Mouse (Mus musculus) thymus, adult 18-20 months (tissue): ENCODE data around the gene Hist1h4k.
"Not testable (repeated sequence)": the region's sequence is repeated elsewhere in the genome, so short reads cannot be mapped to it uniquely, and the experiment has no call there.

Source experiments
- DNase-seq, 2 experiments: peaks; one replicate each; pipeline ENCODE4 v3.0.0; 2022; ENCODE audit warnings: mixed read lengths in 2 of 2

Hist1h4k gene

DNA sequence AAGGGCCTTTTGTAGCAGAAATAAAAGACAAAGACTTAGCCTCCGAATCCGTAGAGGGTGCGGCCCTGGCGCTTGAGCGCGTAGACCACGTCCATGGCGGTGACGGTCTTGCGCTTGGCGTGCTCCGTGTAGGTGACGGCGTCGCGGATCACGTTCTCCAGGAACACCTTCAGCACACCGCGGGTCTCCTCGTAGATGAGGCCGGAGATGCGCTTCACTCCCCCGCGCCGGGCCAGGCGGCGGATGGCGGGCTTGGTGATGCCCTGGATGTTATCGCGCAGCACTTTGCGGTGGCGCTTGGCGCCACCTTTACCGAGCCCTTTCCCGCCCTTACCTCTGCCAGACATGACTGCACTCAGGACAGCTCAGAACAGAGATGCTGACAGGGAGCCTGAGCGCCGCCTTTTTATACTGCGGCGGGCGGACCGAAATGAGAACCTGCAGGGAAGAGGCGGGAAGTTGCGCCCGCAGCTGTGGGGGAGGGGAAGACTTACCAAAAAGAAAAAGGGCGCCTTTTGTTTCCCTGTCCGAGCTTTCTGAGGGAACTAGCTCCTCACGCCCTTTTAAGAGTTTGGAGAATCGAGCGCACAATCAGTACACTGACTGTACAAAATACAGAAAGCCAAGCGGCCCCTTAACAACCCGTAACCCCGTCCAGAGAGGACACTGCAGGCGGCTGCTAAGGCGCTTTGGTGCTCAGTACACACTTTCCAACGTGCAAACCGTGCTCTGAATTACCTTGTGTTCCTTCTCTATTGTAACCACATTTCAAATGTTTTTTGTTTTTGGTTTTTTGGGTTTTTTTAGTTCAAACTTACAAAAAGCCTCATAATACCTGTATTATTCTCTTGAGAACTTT lies at the start of gene Hist1h4k:
Gene Hist1h4k (minus strand): TSS at position 347 of the 859 bp plus-strand sequence.
- DNase-seq: peak; percentile 88 to 94

DNA sequence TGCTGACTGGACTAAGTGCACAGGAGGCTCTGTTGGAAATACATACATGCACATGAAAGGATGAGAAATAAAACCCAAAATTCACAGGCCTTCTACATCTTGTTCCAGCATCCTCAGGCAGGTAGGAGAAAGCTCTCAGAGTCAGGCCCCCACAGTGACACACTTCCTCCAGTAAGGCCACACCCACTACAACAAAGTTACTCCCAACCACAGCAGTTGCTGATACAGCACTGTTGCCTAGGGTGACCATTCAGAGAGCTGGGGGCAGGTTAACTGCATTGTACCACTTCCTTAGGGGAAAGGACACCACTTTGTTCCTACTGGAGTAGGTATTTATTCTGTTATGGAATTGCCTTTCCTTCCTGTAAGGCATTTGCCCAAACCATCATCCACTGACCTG lies 46.9 kb upstream of the Hist1h4k start:
- not testable (repeated sequence) for DNase-seq

- no peak for DNase-seq
Observed at GRCm38 (mm10) chr13:21795584-21795983, 45.3 kb upstream of the Hist1h4k start.

GRCm38 (mm10) chr13:21790601-21791283 lies 40.4 kb upstream of the Hist1h4k start:
- no peak for DNase-seq

GRCm38 (mm10) chr13:21789925-21790324 lies 39.6 kb upstream of the Hist1h4k start:
- DNase-seq: no peak

DNA sequence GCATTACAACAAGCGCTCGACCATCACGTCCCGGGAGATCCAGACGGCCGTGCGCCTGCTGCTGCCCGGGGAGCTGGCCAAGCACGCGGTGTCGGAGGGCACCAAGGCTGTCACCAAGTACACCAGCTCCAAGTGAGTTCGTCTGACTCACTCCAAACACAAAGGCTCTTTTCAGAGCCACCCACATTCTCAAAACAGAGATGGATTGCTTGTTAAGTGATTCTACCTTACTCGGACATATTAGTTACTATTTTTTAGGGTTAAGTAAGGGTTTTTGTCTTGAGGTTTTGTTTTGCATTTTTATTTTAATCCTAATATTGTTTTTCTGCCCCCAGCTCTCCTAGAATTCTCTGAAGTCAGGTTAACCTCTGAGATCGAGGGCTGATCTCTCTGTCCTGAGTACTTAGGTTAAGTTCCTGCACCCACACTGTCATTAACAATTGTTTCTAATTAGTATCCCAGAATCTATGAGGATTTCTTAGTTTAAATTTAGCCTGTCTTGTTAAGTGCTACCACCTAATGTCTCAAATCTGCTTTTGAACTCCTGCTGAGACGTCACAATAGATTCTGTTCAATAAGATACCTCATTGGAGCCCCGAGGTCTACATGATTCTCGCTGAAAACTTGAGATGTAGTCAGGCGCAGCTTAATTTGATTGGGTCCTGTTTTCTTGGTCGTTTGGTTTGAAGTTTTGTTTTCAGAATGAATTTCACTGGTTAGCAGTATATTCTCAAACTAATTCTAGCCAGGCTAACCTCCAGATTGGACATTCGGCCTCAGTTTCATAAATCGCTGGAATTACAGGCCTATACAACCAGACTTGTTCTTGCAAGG lies 37.7 kb upstream of the Hist1h4k start:
- no peak for DNase-seq

DNA sequence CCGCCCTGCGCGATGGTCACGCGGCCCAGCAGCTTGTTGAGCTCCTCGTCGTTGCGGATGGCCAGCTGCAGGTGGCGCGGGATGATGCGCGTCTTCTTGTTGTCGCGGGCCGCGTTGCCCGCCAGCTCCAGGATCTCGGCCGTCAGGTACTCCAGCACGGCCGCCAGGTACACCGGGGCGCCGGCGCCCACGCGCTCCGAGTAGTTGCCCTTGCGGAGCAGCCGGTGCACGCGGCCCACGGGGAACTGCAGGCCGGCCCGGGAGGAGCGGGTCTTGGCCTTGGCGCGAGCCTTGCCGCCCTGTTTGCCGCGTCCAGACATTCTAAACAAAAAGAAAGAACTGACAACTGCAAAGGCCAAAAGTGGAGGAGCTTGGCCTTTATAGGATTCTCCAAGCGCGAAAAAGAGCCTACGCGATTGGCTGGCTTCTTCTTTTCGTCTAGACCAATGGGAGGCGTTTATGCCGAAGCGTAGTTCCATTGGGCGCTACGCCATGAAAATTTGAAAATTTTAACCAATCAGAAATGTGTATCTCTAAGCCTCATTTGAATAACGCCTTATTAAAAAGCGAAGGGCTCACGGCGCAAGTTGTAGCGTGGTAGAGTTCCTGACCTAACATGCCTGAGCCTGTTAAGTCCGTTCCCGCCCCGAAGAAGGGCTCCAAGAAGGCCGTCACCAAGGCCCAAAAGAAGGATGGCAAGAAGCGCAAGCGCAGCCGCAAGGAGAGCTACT lies 36.8 kb upstream of the Hist1h4k start, which contains the start of the genes Hist1h2an and Hist1h2bp:
Gene Hist1h2an (minus strand): TSS at position 320 of the 731 bp plus-strand sequence.
Gene Hist1h2bp (plus strand): TSS at position 563 of the 731 bp plus-strand sequence.
- peak; percentile 71 to 91 for DNase-seq

GRCm38 (mm10) chr13:21786189-21786898 lies 36.0 kb upstream of the Hist1h4k start:
- no peak for DNase-seq

DNA sequence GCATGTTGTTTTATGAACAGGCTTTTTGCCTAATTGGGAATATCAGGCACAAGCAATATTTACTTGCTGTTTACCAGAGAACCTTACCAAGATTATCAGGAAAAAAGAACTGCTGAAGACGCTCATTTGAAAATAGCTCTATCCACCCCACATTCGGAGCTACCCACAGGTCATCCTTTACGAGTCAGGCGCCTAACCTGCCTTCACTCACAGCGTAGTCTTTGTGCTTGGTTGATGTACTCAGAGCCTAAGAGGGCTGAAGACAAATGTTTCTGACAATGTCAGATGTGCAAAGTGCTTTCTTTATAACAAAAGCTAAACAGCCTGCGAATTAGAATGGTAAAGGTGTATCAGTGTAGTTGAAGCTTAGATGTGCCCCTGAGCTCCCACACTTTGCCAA lies 34.0 kb upstream of the Hist1h4k start:
- DNase-seq: no peak

DNA sequence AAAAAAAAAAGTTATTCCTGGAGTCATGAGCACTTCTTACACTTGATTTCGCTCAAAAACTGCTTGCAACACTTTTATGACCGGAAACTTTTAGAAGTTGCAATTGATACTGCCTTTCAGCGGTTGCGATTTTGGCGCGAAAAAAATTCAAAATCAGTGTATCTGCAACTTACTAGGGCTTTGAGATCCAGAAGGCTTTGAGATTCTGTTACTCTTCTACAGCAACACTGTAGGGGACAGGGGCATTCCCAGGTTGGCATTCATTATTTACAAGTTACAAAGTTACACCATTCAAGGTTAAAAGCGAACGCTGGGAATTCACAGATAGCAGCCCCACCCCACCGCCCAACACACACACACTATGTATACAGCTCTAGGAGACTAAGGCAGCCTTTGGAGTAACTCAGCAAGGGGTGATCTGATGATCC lies 33.4 kb upstream of the Hist1h4k start:
- peak in 1 of 2 experiments; percentile 32 for DNase-seq

GRCm38 (mm10) chr13:21783255-21783617 lies 32.9 kb upstream of the Hist1h4k start, which contains the start of gene Hist1h3i:
Gene Hist1h3i, minus strand, starts transcription at chr13:21783370.
- DNase-seq: peak; percentile 24 to 61

- DNase-seq: peak in 1 of 2 experiments; percentile 46
Observed at GRCm38 (mm10) chr13:21782361-21783254, 32.3 kb upstream of the Hist1h4k start.

- no peak for DNase-seq
Observed at GRCm38 (mm10) chr13:21781639-21782038, 31.3 kb upstream of the Hist1h4k start.

DNA sequence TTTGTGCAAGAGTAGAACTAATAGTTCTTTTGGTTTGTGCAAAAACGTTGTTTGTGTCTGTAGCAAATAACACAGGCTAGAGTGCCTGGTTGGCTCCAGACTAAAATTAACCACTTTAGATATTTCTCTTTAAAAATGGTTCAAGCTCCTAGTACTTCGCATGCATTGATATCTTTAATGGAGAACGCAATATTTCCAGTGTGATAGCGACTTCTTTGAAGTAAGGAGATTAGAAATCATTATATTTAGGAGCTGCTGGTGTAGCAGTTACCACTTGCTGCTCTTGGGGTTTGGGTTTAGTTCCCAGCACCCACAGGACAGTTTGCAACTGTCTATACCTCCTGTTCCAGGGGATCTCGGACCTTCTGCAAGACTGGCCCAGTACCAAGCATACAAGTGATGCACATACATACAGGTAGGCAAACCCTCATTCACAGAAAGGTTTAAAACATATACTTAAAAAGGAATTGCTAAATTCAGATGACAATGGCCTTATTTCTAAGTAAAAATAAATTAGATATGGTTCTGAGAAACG lies 30.8 kb upstream of the Hist1h4k start:
- no peak for DNase-seq

DNA sequence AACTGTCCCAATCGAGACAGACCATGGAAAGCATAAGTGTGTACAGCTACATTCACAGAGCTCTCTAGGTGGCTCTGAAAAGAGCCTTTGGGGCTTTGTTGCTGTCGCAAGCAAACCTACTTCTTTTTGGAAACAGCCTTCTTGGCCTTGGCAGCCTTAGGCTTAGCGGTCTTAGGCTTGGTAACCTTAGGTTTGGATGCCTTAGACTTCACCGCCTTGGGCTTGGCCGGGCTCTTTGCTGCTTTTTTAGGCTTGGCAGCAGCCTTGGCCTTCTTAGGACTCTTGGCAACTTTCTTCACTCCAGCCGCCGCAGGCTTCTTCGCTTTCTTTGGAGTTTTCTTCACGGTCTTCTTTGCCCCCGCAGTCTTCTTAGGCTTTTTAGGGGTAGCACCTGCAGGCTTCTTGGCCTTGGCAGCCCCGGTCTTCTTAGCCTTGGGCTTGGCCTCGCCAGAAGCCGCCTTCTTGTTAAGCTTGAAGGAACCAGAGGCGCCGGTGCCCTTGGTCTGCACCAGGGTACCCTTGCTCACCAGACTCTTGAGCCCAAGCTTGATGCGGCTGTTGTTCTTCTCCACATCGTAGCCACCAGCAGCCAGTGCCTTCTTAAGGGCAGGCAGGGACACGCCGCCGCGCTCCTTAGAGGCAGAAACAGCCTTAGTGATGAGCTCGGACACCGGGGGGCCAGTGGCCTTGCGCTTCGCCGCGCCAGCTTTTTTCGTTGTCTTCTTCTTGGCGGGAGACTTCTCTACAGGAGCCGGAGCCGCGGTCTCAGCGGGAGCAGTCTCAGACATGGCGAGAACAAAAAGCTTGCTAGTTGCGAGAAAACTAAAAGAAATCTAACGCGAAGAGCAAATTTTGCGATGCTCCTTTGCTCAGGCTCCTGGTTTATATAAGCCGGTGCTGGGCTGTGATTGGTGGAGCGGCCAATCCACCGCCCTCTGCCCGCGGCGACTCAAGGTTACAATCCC lies 29.7 kb upstream of the Hist1h4k start, which contains the start of gene Hist1h1b:
Gene Hist1h1b (minus strand): TSS at position 859 of the 965 bp plus-strand sequence.
- peak; percentile 62 to 76 for DNase-seq

DNA sequence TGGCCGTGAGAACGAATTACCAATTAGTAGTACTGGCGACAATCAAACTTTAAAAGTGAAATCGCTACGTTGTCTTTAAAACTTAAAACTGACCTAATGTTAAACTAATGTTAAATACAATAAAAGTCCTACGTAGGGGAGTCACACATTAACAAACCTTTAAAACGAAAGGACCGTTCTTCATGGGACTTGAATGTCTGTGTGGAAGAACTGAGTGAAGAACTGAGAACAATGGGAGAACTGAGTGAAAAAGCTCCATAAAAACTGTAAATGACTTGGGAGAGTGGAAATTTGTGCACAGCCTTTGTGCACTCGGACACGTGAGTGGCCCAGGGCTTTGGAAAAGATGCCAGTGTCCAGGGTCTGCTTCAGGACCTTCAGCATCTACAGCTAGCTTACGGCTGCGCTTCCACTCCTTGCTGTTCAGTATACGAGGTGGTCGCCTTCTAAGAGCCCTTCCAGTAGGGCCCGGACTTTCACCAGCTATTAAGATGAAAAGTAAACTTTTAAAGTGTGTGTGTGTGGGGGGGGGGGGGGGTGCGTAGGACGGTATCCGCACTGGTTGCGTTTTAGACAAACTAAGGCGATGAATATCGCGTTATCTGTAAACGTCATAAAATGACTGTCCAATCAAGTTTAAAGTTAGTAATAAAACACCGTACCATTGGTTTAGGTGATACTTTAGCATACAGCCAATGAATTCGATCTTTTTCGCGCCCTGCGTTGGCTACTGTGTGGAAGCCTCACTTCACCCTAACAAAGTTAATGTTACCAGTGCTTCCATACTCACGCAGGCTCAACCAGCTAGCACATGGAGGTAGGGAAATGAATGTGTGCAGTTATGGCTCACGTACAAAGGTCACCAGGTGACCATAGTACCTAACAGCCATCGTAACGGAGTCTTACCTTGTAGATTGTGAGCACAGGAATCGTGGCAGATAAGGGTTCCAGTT lies 28.8 kb upstream of the Hist1h4k start:
- DNase-seq: peak; percentile 50 to 74

GRCm38 (mm10) chr13:21755707-21756106 lies 5.4 kb upstream of the Hist1h4k start:
- no peak for DNase-seq
